Mouse (Mus musculus): ENCODE measurements at regions not wholly inside any gene's neighbourhood (a gene's known extent, or its start where the extent isn't known, plus 50 kb on each side); places are given as distances from the start of the nearest gene placed in this dataset.

GRCm38 (mm10) chr1:100551293-100551692 lies 778.7 kb downstream of the Cntnap5b start:
- DNase-seq (ENCODE audit: low spot score in 2 of 2): no peak

- DNase-seq (ENCODE audit: low spot score in 2 of 2): peak; percentile 3 to 8
These were observed 784.4 kb downstream of the Cntnap5b start for GRCm38 (mm10) chr1:100556937-100557336.
